Mouse (Mus musculus) heart, embryonic 13.5 days (tissue): Measurements from ENCODE around the gene Mpg. TPM values are rescaled to one million over a fixed set of nuclear protein-coding genes. Genes with fewer than 3 reads are reported as not detected.

Source experiments
- ATAC-seq: fragments of 200-750 bp; cut with Nextera tagmentation; 2 replicates; pipeline ENCODE4 v1.8.0; 2017; ENCODE audit warnings: moderate TSS enrichment; ENCODE audit not compliant: insufficient number of reproducible peaks, low FRiP score, low TSS enrichment; ENCODE audit errors: extremely low read depth
- H3K27ac ChIP-seq: fragments of 300-500 bp; sonication (generic); replicated peaks from 2 replicates; pipeline ENCODE4 v1.5.1; 2015; ENCODE audit warnings: moderate library complexity, mild to moderate bottlenecking, inconsistent platforms
- H3K27me3 ChIP-seq: fragments of 300-500 bp; sonication (generic); replicated peaks from 2 replicates; pipeline ENCODE4 v1.6.1; 2015; ENCODE audit warnings: mild to moderate bottlenecking, inconsistent platforms
- H3K36me3 ChIP-seq: fragments of 300-500 bp; sonication (generic); 2 replicates; pipeline ENCODE4 v1.6.1; 2015; ENCODE audit warnings: mild to moderate bottlenecking, inconsistent platforms
- H3K4me1 ChIP-seq: fragments of 300-500 bp; sonication (generic); 2 replicates; pipeline ENCODE4 v1.6.1; 2015; ENCODE audit warnings: inconsistent platforms
- H3K4me2 ChIP-seq: fragments of 300-500 bp; sonication (generic); 2 replicates; pipeline ENCODE4 v1.6.1; 2015; ENCODE audit warnings: inconsistent platforms, mild to moderate bottlenecking, moderate library complexity
- H3K4me3 ChIP-seq: fragments of 300-500 bp; sonication (generic); 2 replicates; pipeline ENCODE4 v1.5.1; 2015; ENCODE audit warnings: moderate library complexity, mild to moderate bottlenecking, inconsistent platforms
- H3K9ac ChIP-seq: fragments of 300-500 bp; sonication (generic); 2 replicates; pipeline ENCODE4 v1.6.1; 2015; ENCODE audit warnings: inconsistent platforms, mild to moderate bottlenecking, moderate library complexity
- H3K9me3 ChIP-seq: fragments of 300-500 bp; sonication (generic); 2 replicates; pipeline ENCODE4 v1.6.1; 2016; ENCODE audit warnings: inconsistent platforms
- WGBS: fragments of 180-500 bp; shearing (Covaris S2); methylation state at CpG from one replicate; pipeline ENCODE4 v1.1.7; 2015; ENCODE audit warnings: mixed read lengths; 5-methylcytosine and 5-hydroxymethylcytosine counted together
- polyA plus RNA-seq: library from polyadenylated mRNA; unstranded; fragments of >200 nt; fragmentation: Nextera tagmentation; extraction: Ambion mirVana; gene quantifications from 2 replicates; pipeline ENCODE4 v1.2.1, GENCODE M21; 2015

Gene Mpg
- polyA plus RNA-seq, 1 experiment from 2014 or later: 21.2 TPM

DNA sequence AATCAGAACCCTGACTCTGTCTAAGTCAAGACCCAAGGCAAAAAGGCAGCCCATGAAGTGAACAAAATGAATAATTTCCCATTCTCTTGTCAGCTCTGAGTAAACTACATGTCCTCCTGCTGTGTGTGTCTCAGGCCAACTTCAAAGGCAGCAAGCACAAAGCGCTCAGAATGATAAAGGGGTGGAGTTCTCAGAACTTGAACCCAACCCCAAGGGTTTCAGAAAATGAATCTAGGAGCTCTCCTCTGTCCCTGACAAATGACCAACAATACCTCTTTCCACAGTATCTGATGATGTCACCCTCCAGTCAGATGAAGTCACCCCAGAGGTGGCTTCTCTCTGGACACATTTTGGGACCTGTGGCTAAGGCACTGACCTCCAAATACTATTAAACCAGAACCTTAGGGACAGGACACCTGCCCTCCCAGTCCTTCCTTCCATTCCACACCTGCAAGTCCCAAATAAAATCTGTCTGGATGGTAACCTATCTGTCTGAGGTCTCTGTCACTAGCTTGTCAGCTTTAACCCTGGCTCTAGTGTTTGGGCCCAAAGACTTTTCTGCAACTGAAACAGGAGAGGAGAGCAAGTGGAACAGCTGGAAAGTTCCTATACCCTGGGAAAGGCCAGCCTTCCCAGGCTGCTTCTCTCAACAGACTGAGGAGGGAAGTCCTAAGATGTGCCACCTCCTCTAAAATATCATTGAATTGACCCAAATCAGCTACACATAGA, 55.3 kb downstream of the Mpg start:
- Histone ChIP-seq H3K27me3 (peaks cover 65% of the 10 kb centered on the region), H3K4me3 (no peak overlapping the region), H3K9me3 (no peaks in the 10 kb centered on the region), H3K36me3 (no peaks in the 10 kb centered on the region), H3K27ac (peak overlapping the region; percentile 68), H3K4me2 (peak overlapping the region; percentile 51), H3K9ac (peak overlapping the region; percentile 34; the same call in 1 of the 2 replicates), H3K4me1 (no peaks in the 10 kb centered on the region)
- WGBS: 60% methylated on average over 1 of the region's 1 CpGs
- ATAC-seq: no peak

Other genes starting within 250 kb of the Mpg start
- gene Nsg2, start 226.0 kb upstream of the Mpg start, polyA plus RNA-seq: 0.88 and 0.97 TPM in 2 replicates
- gene Il9r, start 26.2 kb upstream of the Mpg start, polyA plus RNA-seq: 0.15 TPM in 1 of 2 replicates, not detected in the other
- 44.9 and 46.7 TPM in 2 replicates for gene Snrnp25, start 21.1 kb upstream of the Mpg start, polyA plus RNA-seq
- 34.1 and 34.8 TPM in 2 replicates for gene Rhbdf1, start 4.2 kb upstream of the Mpg start, polyA plus RNA-seq
- 33.4 and 34.9 TPM in 2 replicates for gene Nprl3, start 41.2 kb downstream of the Mpg start, polyA plus RNA-seq
- 2,385 and 4,851 TPM in 2 replicates for gene Hba-x, start 49.9 kb downstream of the Mpg start, polyA plus RNA-seq
- 17,648 and 28,254 TPM in 2 replicates for gene Hba-a1, start 57.0 kb downstream of the Mpg start, polyA plus RNA-seq
- gene Hbq1b, start 60.5 kb downstream of the Mpg start, polyA plus RNA-seq: 9.6 and 10.0 TPM in 2 replicates
- gene Hba-a2, start 70.0 kb downstream of the Mpg start, polyA plus RNA-seq: 42,363 and 67,294 TPM in 2 replicates
- 4.6 and 8.0 TPM in 2 replicates for gene Hbq1a, start 73.6 kb downstream of the Mpg start, polyA plus RNA-seq
- 11.5 and 12.1 TPM in 2 replicates for gene Sh3pxd2b, start 121.3 kb downstream of the Mpg start, polyA plus RNA-seq
- 26.5 and 26.8 TPM in 2 replicates for gene Ubtd2, start 228.9 kb downstream of the Mpg start, polyA plus RNA-seq